Mouse (Mus musculus) embryonic facial prominence, embryonic 10.5 days (tissue): ENCODE measurements at regions not wholly inside any gene's neighbourhood (a gene's known extent, or its start where the extent isn't known, plus 50 kb on each side); places are given as distances from the start of the nearest gene placed in this dataset.

Experiments
- DNase-seq: peaks from one replicate; pipeline ENCODE4 v3.0.0-alpha.2; 2017; ENCODE audit warnings: low spot score
- H3K27ac ChIP-seq: fragments of 300-500 bp; sonication (generic); replicated peaks from 2 replicates; pipeline ENCODE4 v1.5.1; 2016; ENCODE audit warnings: mild to moderate bottlenecking
- H3K27me3 ChIP-seq: fragments of 300-500 bp; sonication (generic); replicated peaks from 2 replicates; pipeline ENCODE4 v1.6.1; 2016; ENCODE audit warnings: low read depth, mild to moderate bottlenecking; ENCODE audit not compliant: poor library complexity, severe bottlenecking
- H3K36me3 ChIP-seq: fragments of 300-500 bp; sonication (generic); replicated peaks from 2 replicates; pipeline ENCODE4 v1.6.1; 2016; ENCODE audit warnings: mild to moderate bottlenecking, moderate library complexity
- H3K4me1 ChIP-seq: fragments of 300-500 bp; sonication (generic); 2 replicates; pipeline ENCODE4 v1.6.1; 2016
- H3K4me3 ChIP-seq: fragments of 300-500 bp; sonication (generic); 2 replicates; pipeline ENCODE4 v1.5.1; 2016; ENCODE audit warnings: mild to moderate bottlenecking, moderate library complexity
- H3K9me3 ChIP-seq: fragments of 300-500 bp; sonication (generic); 2 replicates; pipeline ENCODE4 v1.6.1; 2016; ENCODE audit warnings: mild to moderate bottlenecking
- WGBS: fragments of 180-500 bp; shearing (Covaris S2); methylation state at CpG from one replicate; pipeline ENCODE4 v1.1.7; 2016; 5-methylcytosine and 5-hydroxymethylcytosine counted together

- Histone ChIP-seq H3K9me3 (no peaks in the 10 kb centered on the region), H3K27me3 (no peaks in the 10 kb centered on the region), H3K4me3 (no peak overlapping the region), H3K4me1 (0 out of 2 replicates have a peak, but pooled peaks cover 3% of the 10 kb centered on the region), H3K36me3 (no peaks in the 10 kb centered on the region), H3K27ac (no peak overlapping the region)
- 93% methylated on average over 1 of the region's 1 CpGs for WGBS
- DNase-seq, result no peak
These were observed 191.6 kb downstream of the Qdpr start for GRCm38 (mm10) chr5:45258486-45258885.

GRCm38 (mm10) chr5:45256256-45256999, 193.6 kb downstream of the Qdpr start:
- H3K27ac ChIP-seq, result no peak overlapping the region
- no peaks in the 10 kb centered on the region for H3K36me3 ChIP-seq
- DNase-seq, result no peak
- H3K4me3 ChIP-seq, result no peak overlapping the region
- no peaks in the 10 kb centered on the region for H3K27me3 ChIP-seq
- H3K4me1 ChIP-seq, result 0 out of 2 replicates have a peak, but pooled peaks cover 3% of the 10 kb centered on the region
- no peaks in the 10 kb centered on the region for H3K9me3 ChIP-seq
- WGBS, result 75% methylated on average over 9 of the region's 9 CpGs

- Histone ChIP-seq H3K4me3 (no peak overlapping the region), H3K36me3 (no peaks in the 10 kb centered on the region), H3K27ac (no peak overlapping the region), H3K27me3 (no peaks in the 10 kb centered on the region), H3K4me1 (no peaks in the 10 kb centered on the region), H3K9me3 (no peaks in the 10 kb centered on the region)
- DNase-seq, result no peak
- 87% methylated on average over 4 of the region's 4 CpGs for WGBS
These were observed 218.2 kb downstream of the Qdpr start for GRCm38 (mm10) chr5:45231856-45232255.

- no peak overlapping the region for H3K27ac ChIP-seq
- H3K9me3 ChIP-seq, result no peaks in the 10 kb centered on the region
- H3K4me1 ChIP-seq, result no peaks in the 10 kb centered on the region
- 92% methylated on average over 1 of the region's 1 CpGs for WGBS
- no peak for DNase-seq
- no peaks in the 10 kb centered on the region for H3K27me3 ChIP-seq
- H3K4me3 ChIP-seq, result no peak overlapping the region
- no peaks in the 10 kb centered on the region for H3K36me3 ChIP-seq
These were observed 219.9 kb downstream of the Qdpr start for GRCm38 (mm10) chr5:45230097-45230496.

GRCm38 (mm10) chr5:45229477-45229876, 220.6 kb downstream of the Qdpr start:
- Histone ChIP-seq H3K36me3 (no peaks in the 10 kb centered on the region), H3K27me3 (no peaks in the 10 kb centered on the region), H3K4me3 (no peak overlapping the region), H3K9me3 (no peaks in the 10 kb centered on the region), H3K4me1 (no peaks in the 10 kb centered on the region), H3K27ac (no peak overlapping the region)
- no peak for DNase-seq
- 59% methylated on average over 3 of the region's 3 CpGs for WGBS

GRCm38 (mm10) chr5:45228226-45228927, 221.7 kb downstream of the Qdpr start:
- Histone ChIP-seq H3K9me3 (no peaks in the 10 kb centered on the region), H3K36me3 (no peaks in the 10 kb centered on the region), H3K4me1 (no peaks in the 10 kb centered on the region), H3K27ac (no peak overlapping the region), H3K4me3 (no peak overlapping the region), H3K27me3 (no peaks in the 10 kb centered on the region)
- no peak for DNase-seq
- 85% methylated on average over 6 of the region's 6 CpGs for WGBS

GRCm38 (mm10) chr5:45220272-45220916, 229.6 kb downstream of the Qdpr start:
- DNase-seq, result no peak
- peaks cover 13% of the 10 kb centered on the region for H3K4me1 ChIP-seq
- H3K27ac ChIP-seq, result no peak overlapping the region
- H3K36me3 ChIP-seq, result no peaks in the 10 kb centered on the region
- H3K27me3 ChIP-seq, result no peaks in the 10 kb centered on the region
- peaks cover 5% of the 10 kb centered on the region; the same call in 1 of the 2 replicates for H3K9me3 ChIP-seq
- H3K4me3 ChIP-seq, result no peak overlapping the region
- 91% methylated on average over 6 of the region's 6 CpGs for WGBS

- Histone ChIP-seq H3K4me1 (peaks cover 13% of the 10 kb centered on the region), H3K9me3 (peaks cover 5% of the 10 kb centered on the region; the same call in 1 of the 2 replicates), H3K27ac (no peak overlapping the region), H3K4me3 (no peak overlapping the region), H3K36me3 (no peaks in the 10 kb centered on the region), H3K27me3 (no peaks in the 10 kb centered on the region)
- no peak for DNase-seq
- WGBS, result 78% methylated on average over 1 of the region's 1 CpGs
These were observed 230.5 kb downstream of the Qdpr start for GRCm38 (mm10) chr5:45219558-45219957.

- H3K36me3 ChIP-seq, result no peaks in the 10 kb centered on the region
- peaks cover 13% of the 10 kb centered on the region for H3K4me1 ChIP-seq
- no peak for DNase-seq
- H3K27ac ChIP-seq, result no peak overlapping the region
- 35% methylated on average over 3 of the region's 3 CpGs for WGBS
- no peak overlapping the region for H3K4me3 ChIP-seq
- no peaks in the 10 kb centered on the region for H3K27me3 ChIP-seq
- H3K9me3 ChIP-seq, result peaks cover 5% of the 10 kb centered on the region; the same call in 1 of the 2 replicates
These were observed 230.9 kb downstream of the Qdpr start for GRCm38 (mm10) chr5:45219101-45219500.

GRCm38 (mm10) chr5:45214475-45214874, 235.6 kb downstream of the Qdpr start:
- DNase-seq, result no peak
- no peak overlapping the region for H3K4me3 ChIP-seq
- H3K27me3 ChIP-seq, result no peaks in the 10 kb centered on the region
- H3K36me3 ChIP-seq, result no peaks in the 10 kb centered on the region
- peaks cover 10% of the 10 kb centered on the region for H3K4me1 ChIP-seq
- no peak overlapping the region for H3K27ac ChIP-seq
- H3K9me3 ChIP-seq, result no peaks in the 10 kb centered on the region

- no peak overlapping the region for H3K4me3 ChIP-seq
- no peaks in the 10 kb centered on the region for H3K27me3 ChIP-seq
- no peaks in the 10 kb centered on the region for H3K9me3 ChIP-seq
- H3K4me1 ChIP-seq, result peaks cover 11% of the 10 kb centered on the region
- no peak for DNase-seq
- H3K36me3 ChIP-seq, result no peaks in the 10 kb centered on the region
- no peak overlapping the region for H3K27ac ChIP-seq
- WGBS, result 90% methylated on average over 1 of the region's 1 CpGs
These were observed 251.6 kb downstream of the Qdpr start for GRCm38 (mm10) chr5:45198408-45198807.

GRCm38 (mm10) chr5:45196159-45196558, 253.9 kb downstream of the Qdpr start:
- Histone ChIP-seq H3K36me3 (no peaks in the 10 kb centered on the region), H3K27me3 (no peaks in the 10 kb centered on the region), H3K4me1 (peaks cover 11% of the 10 kb centered on the region), H3K4me3 (no peak overlapping the region), H3K9me3 (no peaks in the 10 kb centered on the region), H3K27ac (no peak overlapping the region)
- WGBS, result 61% methylated on average over 3 of the region's 3 CpGs
- DNase-seq, result no peak

GRCm38 (mm10) chr5:45192287-45192686, 257.7 kb downstream of the Qdpr start:
- no peaks in the 10 kb centered on the region for H3K9me3 ChIP-seq
- H3K27ac ChIP-seq, result no peak overlapping the region
- H3K4me3 ChIP-seq, result no peak overlapping the region
- peaks cover 11% of the 10 kb centered on the region for H3K4me1 ChIP-seq
- H3K27me3 ChIP-seq, result no peaks in the 10 kb centered on the region
- H3K36me3 ChIP-seq, result no peaks in the 10 kb centered on the region
- no peak for DNase-seq
